Mouse (Mus musculus) inflammation-experienced regulatory T-cells, adult 6 months (primary cell): ENCODE data around the gene Faim. TPM values are rescaled to one million over a fixed set of nuclear protein-coding genes. Genes with fewer than 3 reads are reported as not detected.

Experiments
- ATAC-seq: one replicate; pipeline ENCODE4 v1.8.0; 2017
- polyA plus RNA-seq, 3 experiments: library from polyadenylated mRNA; unstranded; fragments of 100-300 nt; shearing (Covaris generic); gene quantifications; one replicate each; pipeline ENCODE4 v1.2.1; 2017

Gene Faim
- polyA plus RNA-seq, 3 experiments from 2014 or later, result 51.4 to 76.6 (median 60.3) TPM

- ATAC-seq, result no peak
These were observed 11.3 kb upstream of the Faim start for GRCm38 (mm10) chr9:98974898-98975297.

DNA sequence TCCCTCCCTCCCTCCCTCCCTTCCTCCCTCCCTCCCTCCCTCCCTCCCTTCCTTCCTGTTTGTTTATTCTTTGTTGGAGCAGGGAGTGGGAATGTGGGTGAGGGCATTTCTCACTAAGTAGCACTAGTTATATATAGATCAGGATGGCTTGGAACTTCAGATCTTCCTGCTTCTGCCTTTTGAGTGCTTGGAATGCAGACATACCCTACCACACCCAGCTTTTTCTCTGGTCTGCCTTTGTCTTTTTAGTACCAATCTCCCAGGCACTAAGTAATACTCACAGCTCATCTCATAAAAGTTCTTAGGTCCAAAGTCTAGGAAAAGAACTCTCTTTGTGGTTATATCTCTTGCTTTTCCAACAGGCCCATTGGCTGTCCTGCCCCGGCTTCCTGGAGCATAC, 10.1 kb upstream of the Faim start:
- ATAC-seq, result no peak

DNA sequence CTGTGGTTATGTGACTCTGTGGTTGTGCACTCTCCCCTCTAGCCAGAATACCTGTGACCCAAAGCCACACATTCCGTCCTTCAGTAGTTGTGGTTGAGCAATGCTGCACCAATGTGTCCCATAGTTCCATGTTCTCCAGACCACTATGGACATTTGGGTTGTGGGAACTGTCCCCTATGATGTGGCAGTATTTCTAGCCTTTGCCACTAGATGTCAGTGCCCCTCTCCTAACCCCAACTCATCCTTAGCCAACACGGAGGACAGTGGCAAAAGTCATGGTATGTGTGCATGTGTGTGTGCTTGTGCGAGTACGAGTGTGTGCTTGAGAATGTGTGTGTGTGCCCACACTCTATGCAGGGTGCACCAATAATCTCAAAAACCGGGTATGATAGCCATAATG, 9.7 kb upstream of the Faim start:
- no peak for ATAC-seq

DNA sequence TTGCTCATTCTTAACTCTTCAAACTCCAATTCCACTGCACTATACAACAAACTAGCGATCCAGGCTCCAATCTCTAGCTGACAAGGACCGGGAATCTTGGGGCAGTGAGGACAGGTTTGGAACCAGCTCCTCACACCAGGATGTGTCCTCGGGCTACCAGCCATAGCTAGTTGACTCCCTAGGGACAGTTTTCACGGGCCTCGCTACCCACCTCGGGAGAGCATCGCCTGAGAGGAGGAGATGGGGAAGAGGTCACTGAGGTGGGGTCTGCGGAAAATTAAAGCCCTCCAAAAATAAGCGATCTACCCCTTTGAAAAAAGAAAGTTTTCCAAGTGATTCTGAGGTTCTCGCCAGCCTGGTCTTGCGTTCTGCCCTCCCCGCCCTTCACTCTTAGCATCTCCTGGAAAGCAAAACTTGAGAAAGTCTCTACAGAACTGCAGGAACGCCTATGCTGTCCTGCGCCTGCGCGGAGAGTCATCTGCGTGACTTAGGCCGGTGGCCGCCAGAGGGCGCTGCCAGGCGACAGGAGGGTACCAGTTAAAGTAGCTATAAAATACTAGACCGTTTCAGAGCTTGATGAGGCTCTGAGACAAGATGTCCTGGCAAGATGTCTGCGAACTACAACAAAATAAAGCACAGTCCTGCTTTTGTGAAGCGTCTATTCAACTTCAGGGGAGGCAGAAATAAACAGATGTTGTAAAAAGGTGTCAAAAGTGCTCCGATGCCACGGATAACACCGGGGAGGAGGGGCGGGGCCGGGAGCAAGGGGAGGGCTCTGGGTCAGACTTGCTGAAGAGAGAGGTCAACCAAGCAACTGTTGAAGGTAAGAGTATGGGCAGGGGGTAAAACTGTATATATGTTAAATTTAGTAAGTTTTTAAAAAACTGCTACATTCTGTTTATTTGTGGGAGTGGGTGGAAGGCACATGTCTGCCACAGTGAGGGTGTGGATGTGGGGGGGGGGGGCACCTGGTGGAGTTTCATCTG, 6.4 kb upstream of the Faim start:
- ATAC-seq, result peak; percentile 91

- ATAC-seq, result peak; percentile 24
These were observed 413 bp downstream of the Faim start for GRCm38 (mm10) chr9:98986476-98987096.

DNA sequence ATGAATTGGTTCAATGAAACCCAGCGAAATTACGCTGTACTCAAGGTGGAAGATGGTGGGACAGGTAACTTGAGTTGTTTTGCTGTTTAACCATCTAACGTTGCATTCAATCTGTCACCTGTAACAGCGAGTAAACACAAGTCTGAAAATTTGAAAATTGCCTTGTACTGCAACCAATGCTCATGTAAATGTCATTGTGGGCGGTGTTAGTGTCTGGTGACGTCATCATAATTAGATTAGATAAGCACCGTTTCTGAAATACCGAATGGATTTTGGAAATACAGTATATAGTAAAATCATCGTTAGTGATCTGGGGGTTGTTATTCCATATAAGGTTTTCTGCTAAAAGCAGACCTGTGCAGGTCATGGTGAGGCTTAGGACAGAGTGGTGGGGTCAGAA, 958 bp downstream of the Faim start:
- peak; percentile 21 for ATAC-seq

GRCm38 (mm10) chr9:98994103-98994502, 7.9 kb downstream of the Faim start:
- no peak for ATAC-seq

- ATAC-seq, result no peak
These were observed 13.7 kb downstream of the Faim start for GRCm38 (mm10) chr9:98999881-99000339.

GRCm38 (mm10) chr9:99001326-99001725, 15.2 kb downstream of the Faim start:
- no peak for ATAC-seq

DNA sequence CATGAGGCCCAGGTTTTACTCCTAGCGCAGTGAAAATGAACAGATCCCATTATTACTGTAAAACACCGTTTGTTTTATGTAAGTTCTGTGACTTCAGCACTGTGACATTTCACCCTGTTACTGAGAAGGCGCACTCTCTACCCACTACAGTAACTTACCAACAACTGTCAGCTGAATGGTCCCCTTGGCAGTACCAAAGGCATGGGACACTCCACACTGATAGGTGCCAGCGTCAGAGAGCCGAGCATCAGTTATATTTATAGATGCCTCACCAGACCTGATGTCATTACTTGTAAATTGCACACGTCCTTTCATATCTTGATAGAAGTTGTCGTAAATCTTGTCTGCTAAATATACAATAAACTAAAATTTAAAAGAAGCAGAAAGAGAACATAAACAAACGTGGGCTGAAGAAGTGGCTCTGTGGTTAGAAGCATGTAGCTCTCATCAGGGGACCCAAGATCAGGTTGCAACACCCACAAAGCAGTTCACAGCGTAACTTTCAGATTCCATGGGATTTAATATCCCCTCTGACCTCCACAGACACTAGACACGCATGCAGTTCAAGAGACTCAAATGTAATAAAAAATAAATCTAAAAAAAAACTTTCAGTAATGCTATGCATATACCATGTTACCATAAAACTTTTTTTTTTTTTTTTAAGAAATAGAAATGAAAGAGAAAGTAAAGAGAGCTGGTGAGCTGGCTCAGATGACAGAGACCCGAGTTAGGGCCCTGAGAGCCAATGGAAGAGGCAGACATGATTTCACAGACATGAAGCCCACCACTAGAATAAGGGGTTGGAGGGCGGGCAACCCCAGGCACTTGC, 23.1 kb downstream of the Faim start:
- ATAC-seq, result peak; percentile 84

- peak; percentile 53 for ATAC-seq
These were observed 23.7 kb downstream of the Faim start for GRCm38 (mm10) chr9:99009898-99010199.

GRCm38 (mm10) chr9:99016301-99016700, 30.1 kb downstream of the Faim start:
- no peak for ATAC-seq

DNA sequence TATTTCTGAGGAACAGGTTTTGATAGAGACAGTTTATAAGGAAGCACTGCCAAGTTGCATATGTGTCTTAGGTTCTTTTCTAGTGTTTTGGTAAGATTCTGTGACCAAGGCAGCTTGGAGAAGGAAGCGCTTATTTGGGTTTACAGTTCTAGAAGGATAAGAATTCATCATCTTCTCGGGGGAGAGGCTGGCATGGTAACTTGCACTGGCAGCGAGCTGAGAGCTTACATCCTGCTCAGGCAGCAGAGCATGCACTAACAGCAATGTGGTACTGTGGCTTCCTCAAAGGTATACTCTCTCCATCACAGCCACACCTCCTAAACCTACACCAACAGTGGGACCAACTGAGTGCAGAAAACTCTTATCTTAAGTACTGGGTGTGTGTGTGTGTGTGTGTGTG, 30.6 kb downstream of the Faim start:
- ATAC-seq, result no peak

DNA sequence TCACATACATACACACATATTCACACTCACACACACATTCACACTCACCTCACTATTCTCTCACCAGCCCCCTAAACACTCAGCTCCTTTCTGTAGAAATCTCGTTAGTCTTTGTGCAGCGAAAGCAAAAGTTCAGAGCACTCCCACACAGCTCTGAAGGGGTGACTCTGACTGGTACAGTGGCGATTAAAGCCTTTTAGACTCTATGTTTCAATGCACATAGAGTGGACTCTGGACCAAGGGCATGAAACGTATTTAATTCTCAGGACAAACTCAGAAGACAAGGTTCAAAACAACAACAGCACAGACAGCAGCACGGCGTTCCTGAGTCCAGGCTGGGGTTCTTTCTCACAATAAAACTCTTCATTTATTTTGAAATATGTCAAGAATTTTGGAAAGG, 31.5 kb downstream of the Faim start:
- no peak for ATAC-seq

GRCm38 (mm10) chr9:99021166-99021565, 35.0 kb downstream of the Faim start:
- ATAC-seq, result no peak

DNA sequence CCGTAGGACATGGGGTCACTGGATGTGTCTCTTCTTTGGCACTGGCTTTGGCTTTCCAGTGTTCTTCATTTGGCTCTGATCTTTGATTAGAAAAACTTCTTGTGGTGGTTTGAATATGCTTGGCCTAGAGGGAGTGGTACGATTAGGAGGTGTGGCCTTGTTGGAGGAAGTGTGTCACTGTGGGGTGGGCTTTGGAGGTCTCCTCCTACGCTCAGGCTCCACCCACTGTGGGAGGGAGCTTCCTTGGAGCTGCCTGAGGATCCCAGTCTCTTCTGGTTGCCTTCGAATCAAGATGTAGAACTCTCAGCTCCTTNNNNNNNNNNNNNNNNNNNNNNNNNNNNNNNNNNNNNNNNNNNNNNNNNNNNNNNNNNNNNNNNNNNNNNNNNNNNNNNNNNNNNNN, 35.6 kb downstream of the Faim start:
- no peak for ATAC-seq

- ATAC-seq, result no peak
These were observed 45.9 kb downstream of the Faim start for GRCm38 (mm10) chr9:99032031-99032430.

- no peak for ATAC-seq
These were observed 47.9 kb downstream of the Faim start for GRCm38 (mm10) chr9:99034111-99034510.

GRCm38 (mm10) chr9:99035575-99035974, 49.4 kb downstream of the Faim start, which contains the start of gene Gm1123:
Gene Gm1123, minus strand, starts transcription at chr9:99035715.
- no peak for ATAC-seq

DNA sequence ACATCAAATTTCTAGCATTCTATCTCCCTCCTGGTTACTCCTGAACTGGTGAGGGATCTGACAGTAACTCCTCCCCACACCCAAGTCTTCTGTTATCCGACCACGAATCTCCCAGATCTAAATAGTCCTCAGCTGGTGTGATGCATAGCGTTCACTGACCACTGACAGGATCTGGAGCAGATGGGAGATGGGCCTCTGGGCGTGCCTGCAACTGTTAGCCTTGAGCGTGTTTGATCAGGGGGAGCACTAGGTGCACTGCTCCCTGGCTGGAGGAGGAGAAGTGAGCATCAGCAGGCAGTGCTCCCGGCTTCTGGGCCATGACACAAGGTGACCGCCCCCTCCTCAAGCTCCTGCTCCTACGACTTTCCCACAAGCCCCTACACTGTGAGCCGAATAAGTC, 55.8 kb downstream of the Faim start:
- no peak for ATAC-seq

- no peak for ATAC-seq
These were observed 56.5 kb downstream of the Faim start for GRCm38 (mm10) chr9:99042641-99043040.

DNA sequence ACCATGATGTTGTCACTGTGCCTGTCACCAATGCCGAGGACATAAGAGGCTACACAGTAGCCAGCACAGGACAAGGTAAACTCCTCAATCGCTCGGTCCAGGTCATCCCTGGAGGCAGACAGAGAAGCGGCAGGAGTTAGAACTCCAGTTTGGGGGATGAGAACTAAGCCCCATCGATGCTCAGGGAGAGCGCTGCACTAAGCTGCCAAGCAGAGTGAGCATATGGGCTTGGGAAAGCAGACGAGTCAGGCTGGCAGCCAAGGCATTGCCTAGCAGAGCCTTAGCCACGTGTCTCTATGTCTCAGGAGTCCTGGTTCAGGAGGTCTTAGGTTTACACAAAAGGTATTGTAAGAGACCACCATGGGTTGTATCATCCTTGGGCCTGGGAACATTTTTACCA, 58.6 kb downstream of the Faim start:
- ATAC-seq, result no peak

DNA sequence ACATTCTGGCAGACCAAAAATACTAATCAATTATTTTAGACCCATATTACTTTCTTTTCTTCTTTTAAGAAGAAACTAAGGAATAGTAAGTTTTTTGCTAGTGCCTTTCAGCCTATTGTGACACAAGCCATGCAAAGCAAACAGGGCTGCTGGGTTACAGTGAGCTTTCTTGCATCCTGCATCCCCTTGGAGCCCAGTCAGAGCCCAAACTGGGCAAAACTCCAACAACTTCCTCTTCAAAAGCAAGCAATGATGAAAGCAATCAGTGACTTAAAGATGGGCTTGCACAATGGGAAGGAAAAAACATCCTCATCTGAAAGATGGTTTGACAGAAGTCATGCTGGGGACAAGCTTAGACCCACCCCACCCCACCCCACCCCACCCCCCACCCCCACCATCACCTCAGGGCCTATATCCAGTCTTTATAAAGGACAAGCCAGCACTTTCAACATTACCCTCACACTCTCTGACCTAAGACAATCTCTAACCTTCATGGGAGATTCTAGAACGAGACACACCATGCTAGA, 62.6 kb downstream of the Faim start:
- ATAC-seq, result no peak
